Mouse (Mus musculus): ENCODE measurements at regions not wholly inside any gene's neighbourhood (a gene's known extent, or its start where the extent isn't known, plus 50 kb on each side); places are given as distances from the start of the nearest gene placed in this dataset.

GRCm38 (mm10) chr9:80688481-80689086 lies 223.3 kb upstream of the Impg1 start:
- no peak for DNase-seq (ENCODE audit: low spot score in 2 of 2)

DNA sequence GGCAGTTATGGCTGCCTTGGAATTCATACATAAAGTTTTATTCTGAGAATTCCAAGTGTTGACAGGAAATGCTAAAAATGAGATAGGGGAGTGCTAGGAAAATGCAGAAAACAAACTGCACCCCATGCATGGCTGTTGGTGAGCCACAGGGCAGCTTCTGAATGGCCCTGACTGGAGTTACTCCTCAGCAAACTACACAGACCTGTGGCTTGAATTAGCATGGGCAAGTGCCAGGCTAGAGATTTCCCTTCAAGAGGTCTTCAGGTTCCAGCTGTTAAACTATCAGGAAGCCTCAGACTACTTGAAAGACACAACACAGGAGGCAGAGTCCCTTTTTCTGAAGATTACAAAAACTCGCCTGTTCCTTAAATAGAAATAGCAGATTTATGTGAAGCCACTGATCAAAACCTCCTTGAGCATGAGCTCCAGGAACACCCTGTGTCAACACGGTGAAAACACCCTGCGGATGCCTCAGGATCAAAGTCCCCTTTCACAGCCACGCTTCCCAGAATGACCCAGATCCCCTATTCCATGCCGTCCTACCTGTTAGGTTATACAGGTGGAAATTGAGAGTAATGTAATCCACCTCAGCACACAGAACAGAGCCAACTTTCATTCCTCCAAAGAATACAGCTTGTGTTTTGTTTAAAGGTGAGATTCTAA lies 217.9 kb upstream of the Impg1 start:
- DNase-seq (ENCODE audit: low spot score in 2 of 2): no peak

DNA sequence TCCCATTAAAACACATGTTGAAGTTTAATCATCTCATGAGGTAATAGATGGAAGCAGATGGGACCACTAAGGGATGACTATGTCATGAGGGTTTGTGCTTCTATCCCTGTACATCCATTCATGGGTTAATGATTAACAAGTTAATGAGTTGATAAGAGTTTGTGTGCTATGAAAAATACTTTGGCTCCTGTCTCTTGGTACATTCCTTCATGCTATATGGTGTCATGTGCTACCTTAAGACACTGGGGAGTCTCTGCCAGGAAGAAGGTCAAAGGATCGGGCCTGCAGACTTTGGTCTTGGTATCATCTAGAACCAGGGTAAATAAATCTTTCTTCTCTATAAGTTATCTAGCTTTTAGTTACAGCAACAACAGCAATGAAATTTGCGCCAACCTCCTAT lies 216.4 kb upstream of the Impg1 start:
- no peak for DNase-seq (ENCODE audit: low spot score in 2 of 2)

DNA sequence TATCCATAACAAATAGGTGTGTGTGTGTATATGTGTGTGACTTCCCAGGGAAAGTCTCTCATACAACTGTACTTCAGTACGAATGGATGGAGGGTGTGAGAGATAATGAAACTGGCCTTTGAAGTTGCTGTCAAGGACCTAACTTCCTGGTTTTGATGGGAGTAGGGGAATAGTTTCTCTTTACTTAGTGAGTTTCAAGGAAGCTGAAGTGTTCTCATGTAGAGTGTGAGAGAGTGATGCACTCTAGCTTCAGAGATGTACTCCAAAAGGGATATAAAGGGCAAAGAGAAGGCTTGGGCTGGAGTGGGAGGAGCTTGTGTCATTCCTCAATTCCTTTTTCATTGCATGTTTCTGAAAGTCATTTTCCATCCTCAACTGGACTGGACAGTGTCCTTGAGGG lies 206.2 kb upstream of the Impg1 start:
- DNase-seq (ENCODE audit: low spot score in 2 of 2): no peak

DNA sequence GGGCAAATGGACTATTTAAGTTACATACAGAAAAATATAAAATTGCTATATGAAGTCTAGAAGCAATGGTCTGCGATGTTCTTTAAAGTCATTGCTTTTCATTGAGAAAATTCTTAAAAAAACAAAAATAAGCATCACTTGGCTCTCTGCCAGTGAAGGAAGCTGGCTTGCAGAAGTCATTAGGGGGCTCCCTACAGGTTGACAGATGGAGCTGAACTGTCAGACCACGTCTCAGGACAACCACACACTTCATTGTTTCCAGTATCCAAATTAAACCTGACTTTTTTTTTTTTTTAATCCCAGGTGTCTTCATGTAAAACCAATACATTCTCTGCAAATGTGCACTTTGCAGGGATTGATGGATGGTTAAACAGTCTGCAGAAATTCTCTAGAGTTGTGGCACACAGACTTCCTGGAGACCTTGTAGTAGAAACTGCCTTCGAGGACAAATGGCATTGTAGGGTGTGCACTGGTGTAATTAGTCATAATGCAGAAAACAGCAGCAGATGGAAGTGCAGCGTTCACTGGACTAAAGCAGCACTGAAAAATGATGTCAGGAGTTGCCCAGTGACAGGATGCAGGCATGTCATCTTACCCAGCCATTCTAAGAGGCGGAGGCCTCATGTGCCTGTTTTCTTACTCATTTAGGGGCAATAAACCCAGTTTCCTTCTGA lies 203.4 kb upstream of the Impg1 start:
- DNase-seq (ENCODE audit: low spot score in 2 of 2): no peak

GRCm38 (mm10) chr9:80658755-80659154 lies 193.5 kb upstream of the Impg1 start:
- no peak for DNase-seq (ENCODE audit: low spot score in 2 of 2)

DNA sequence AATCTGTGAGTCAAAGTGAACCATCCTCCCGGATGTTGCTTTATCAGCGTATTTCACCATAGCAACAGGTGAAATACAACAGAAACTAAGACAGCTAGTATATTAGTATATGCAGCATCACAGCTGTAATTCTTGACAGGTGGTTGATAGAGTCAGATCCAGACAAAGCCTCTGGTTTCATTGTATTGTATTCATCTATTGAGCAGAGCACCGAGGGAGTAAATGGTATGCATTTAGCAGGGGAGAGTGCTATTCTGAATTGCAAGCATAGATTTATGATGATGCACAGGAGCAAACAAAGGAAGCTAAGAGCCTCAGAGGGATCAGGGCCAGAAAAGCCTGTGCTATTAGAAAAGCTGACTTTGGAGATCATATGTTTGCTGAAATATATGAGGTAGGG lies 149.8 kb upstream of the Impg1 start:
- no peak for DNase-seq (ENCODE audit: low spot score in 2 of 2)

- DNase-seq (ENCODE audit: low spot score in 2 of 2): no peak
These were observed 134.7 kb upstream of the Impg1 start for GRCm38 (mm10) chr9:80600019-80600418.

- DNase-seq (ENCODE audit: low spot score in 2 of 2): no peak
These were observed 100.2 kb upstream of the Impg1 start for GRCm38 (mm10) chr9:80565388-80566024.

DNA sequence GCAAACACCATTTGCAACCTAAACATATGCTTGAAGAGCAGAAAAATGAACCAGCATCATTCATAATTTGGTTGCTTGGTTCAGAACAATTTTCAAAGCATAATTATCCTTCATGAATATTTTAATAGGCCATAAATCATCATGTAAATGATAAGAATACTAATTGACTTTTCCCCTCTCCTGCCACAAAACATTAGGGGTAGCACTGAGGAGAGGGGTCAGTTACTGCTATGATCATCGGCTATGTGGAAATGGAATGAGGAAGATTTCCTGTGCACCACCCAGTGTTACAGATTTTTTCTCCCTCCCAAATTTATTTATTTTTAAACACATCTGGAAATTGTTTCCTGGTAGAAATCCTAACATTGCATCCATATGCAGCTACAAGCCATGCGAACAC lies 98.4 kb upstream of the Impg1 start:
- DNase-seq (ENCODE audit: low spot score in 2 of 2): no peak

DNA sequence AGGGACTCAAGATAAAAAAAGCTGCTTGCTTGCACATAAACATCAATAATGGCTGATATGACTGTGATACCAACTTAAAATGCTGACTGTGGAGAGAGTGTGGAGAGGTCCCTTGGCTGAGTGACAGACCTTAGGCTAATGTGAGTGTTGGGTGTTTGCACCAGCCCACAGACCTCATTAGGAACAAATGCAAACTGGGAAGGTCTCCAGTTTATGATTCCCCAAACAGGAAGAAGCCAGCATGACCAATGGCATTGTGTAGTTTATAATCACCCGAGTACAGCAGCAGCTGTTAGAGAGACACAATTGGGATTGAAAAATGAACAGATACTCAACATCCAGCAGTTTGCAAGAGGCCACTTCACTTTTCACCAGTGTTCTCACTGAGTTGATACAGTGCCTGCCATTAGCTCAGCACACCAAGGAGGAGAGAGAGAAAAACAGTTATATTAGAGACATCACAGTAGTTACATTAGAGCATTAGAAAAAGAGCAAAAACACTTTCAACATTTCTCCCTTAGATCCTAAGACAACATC lies 90.3 kb upstream of the Impg1 start:
- DNase-seq (ENCODE audit: low spot score in 2 of 2): no peak

All from frontal cortex, postnatal 10 days (tissue).